Mouse (Mus musculus) liver, postnatal 0 days (tissue): ENCODE measurements around the gene Pde6d.

Experiments used
- CTCF ChIP-seq: sonication (generic); IDR thresholded peaks from 2 replicates; pipeline ENCODE4 v1.5.1; 2016; ENCODE audit warnings: antibody characterized with exemption, low read depth
- EP300 ChIP-seq: IDR thresholded peaks from 2 replicates; pipeline ENCODE4 v1.6.1; 2016; ENCODE audit warnings: antibody characterized with exemption, low read depth, mild to moderate bottlenecking

DNA sequence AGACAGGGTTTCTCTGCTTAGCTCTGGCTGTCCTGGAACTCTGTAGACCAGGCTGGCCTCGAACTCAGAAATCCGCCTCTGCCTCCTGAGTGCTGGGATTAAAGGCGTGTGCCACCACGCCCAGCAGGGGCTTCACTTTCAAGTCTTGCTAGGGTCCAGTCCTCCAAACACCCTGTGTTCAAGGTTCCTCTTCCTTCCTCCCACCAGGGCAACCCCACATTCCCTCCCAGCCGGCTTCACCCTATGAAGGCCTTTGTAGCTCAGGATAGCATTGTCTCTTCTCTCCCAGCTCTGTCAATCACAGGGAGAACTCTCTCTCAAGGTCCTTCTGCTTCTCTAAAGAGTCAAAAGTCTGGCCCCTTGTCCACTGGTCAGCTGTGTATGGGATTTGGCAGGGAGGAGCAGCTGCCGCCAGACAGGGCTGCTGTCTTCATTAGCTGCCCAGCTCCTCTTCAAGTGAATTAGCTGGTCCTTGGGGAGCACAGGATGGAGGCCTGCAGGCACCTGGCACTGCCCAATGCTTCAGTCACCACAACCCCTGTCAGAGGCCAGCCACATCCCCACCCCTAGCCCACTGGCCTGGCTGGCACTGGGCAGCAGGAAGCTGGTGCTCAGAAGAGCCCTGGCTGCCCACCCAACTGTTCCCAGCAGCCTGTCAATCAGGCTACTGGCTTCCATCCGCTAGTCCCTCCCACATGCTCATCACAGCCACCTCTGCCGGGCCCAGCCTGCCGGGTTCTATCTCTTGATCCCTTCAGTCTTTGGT, 71.6 kb downstream of the Pde6d start:
- TF ChIP-seq EP300 (no peak), CTCF (no peak)
